Mouse (Mus musculus): ENCODE results near the gene Chrd.

DNA sequence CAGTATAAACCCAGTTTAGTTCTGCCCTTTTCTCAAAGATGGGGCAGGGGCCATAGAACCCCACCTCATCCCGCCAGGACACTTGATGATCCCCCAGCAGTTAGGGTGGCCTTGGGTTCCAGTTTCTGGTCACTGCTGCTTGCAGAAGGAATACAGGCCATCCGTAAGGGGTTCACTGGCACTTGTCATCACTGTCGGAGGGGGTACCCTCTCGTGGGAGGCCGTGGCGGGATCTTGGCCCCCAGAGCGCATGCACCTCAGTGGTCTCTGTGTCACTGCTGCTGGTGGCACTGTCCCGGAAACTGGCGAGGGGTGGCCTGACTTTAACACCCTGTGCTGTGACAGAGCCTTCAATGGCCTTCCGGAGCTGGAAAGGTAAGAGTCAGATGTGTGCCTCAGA lies 29.9 kb upstream of the Chrd start:
- TF ChIP-seq CTCF (IDR thresholded peaks at IDR 0.05; ENCODE audit: control insufficient read depth, insufficient read depth, insufficient read length) (no peak), USF1 (IDR thresholded peaks at IDR 0.05; ENCODE audit: low read depth) (no peak), MYOD1 (IDR thresholded peaks at IDR 0.05; ENCODE audit: control insufficient read depth, insufficient read length, low read depth) (no peak), MAX (IDR thresholded peaks at IDR 0.05) (no peak)
